Mouse (Mus musculus) kidney, postnatal 0 days (tissue): ENCODE results near the gene Crxos. TPM values are rescaled to one million over a fixed set of nuclear protein-coding genes. Genes with fewer than 3 reads are reported as not detected.
"Not testable (repeated sequence)": the region's sequence is repeated elsewhere in the genome, so short reads cannot be mapped to it uniquely, and the experiment has no call there.

Experiments used
- ATAC-seq: fragments of 200-750 bp; cut with Nextera tagmentation; replicated peaks from 2 replicates; pipeline ENCODE4 v1.8.0; 2017; ENCODE audit warnings: low read depth, moderate number of reproducible peaks, moderate TSS enrichment, moderate library complexity; ENCODE audit not compliant: low FRiP score
- DNase-seq: peaks from one replicate; pipeline ENCODE4 v3.0.0-alpha.2; 2016; ENCODE audit warnings: low spot score
- H3K27ac ChIP-seq: fragments of 300-500 bp; sonication (generic); 2 replicates; pipeline ENCODE4 v1.5.1; 2014; ENCODE audit warnings: mild to moderate bottlenecking
- H3K27me3 ChIP-seq: fragments of 300-500 bp; sonication (generic); 2 replicates; pipeline ENCODE4 v1.6.1; 2014; ENCODE audit warnings: low read length, mixed read lengths; ENCODE audit not compliant: insufficient read depth
- H3K36me3 ChIP-seq: fragments of 300-500 bp; sonication (generic); 2 replicates; pipeline ENCODE4 v1.6.1; 2014; ENCODE audit warnings: low read length, mixed read lengths; ENCODE audit not compliant: insufficient read depth
- H3K4me1 ChIP-seq: fragments of 300-500 bp; sonication (generic); replicated peaks from 2 replicates; pipeline ENCODE4 v1.6.1; 2014; ENCODE audit warnings: antibody characterized with exemption, low read length, mixed read lengths; ENCODE audit not compliant: insufficient read depth
- H3K4me2 ChIP-seq: fragments of 300-500 bp; sonication (generic); 2 replicates; pipeline ENCODE4 v1.6.1; 2014; ENCODE audit warnings: mild to moderate bottlenecking, low read length, moderate library complexity, mixed read lengths
- H3K4me3 ChIP-seq: fragments of 300-500 bp; sonication (generic); replicated peaks from 2 replicates; pipeline ENCODE4 v1.5.1; 2014; ENCODE audit warnings: low read depth, low read length
- H3K9ac ChIP-seq: fragments of 300-500 bp; sonication (generic); 2 replicates; pipeline ENCODE4 v1.6.1; 2014; ENCODE audit warnings: low read depth, low read length
- H3K9me3 ChIP-seq: fragments of 300-500 bp; sonication (generic); replicated peaks from 2 replicates; pipeline ENCODE4 v1.6.1; 2016; ENCODE audit warnings: low read length, inconsistent platforms, mixed read lengths
- CTCF ChIP-seq: IDR thresholded peaks from 2 replicates; pipeline ENCODE4 v1.5.1; 2016; ENCODE audit warnings: antibody characterized with exemption, low read depth, mild to moderate bottlenecking, moderate library complexity
- WGBS: fragments of 180-500 bp; shearing (Covaris S2); extraction: QIAGEN DNeasy Blood & Tissue Kit; methylation state at CpG from one replicate; pipeline ENCODE4 v1.1.7; 2014; 5-methylcytosine and 5-hydroxymethylcytosine counted together
- polyA plus RNA-seq: library from polyadenylated mRNA; unstranded; fragments of >200 nt; fragmentation: Nextera tagmentation; extraction: Ambion mirVana; gene quantifications from 2 replicates; pipeline ENCODE4 v1.2.1, GENCODE M21; 2015

Gene Crxos
- polyA plus RNA-seq, 1 experiment from 2014 or later = not detected

DNA sequence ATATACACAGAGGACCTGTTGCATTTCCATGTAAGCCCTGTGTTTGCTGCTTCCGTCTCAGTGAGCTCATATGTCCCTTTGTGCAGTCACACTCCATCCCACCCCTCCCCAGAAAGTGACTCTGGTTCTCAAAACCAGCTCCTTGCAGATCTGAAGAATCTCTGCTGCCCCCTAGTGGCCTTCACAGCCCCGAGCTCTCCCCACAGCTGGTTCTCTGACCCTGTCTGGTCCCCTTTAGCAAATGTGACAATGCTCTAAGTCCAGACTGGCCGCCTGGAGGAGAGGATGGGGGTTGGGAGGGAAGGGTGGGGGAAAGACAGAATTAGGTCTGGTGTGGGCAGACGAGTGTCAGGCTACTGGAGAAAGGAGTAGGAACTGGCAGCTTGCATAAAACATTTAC is 29.8 kb downstream of the Crxos start:
- H3K27me3 ChIP-seq = no peaks in the 10 kb centered on the region
- DNase-seq (peak; percentile 90), ATAC-seq (peak; percentile 74)
- H3K27ac ChIP-seq = no peak overlapping the region
- H3K9ac ChIP-seq = no peak overlapping the region
- TF ChIP-seq CTCF = peak; percentile 86
- no peaks in the 10 kb centered on the region for H3K36me3 ChIP-seq
- no peaks in the 10 kb centered on the region for H3K4me1 ChIP-seq
- H3K4me3 ChIP-seq = no peak overlapping the region
- H3K9me3 ChIP-seq = no peaks in the 10 kb centered on the region
- WGBS = 0% methylated on average over 4 of the region's 4 CpGs
- H3K4me2 ChIP-seq = no peak overlapping the region

DNA sequence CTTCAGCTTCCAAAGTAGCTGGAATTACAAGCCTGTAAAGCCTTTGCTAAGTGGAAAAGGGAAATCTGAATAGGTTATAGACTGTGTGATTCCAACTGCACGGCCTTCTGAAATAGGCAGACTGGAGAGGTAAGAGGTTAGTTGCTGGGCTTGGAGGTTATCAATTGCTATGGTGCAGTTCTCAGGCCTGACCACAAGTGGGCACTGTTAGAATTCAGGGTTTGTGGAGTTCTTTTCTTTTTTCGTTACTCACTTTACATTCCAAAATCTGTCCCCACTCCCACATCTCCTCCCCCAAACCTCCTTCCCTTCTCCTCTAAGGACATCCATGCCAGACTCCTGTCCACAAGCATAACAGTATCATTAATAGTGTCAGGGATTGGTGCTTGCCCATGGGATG is 31.8 kb downstream of the Crxos start:
- no peaks in the 10 kb centered on the region for H3K9me3 ChIP-seq
- H3K27me3 ChIP-seq = no peaks in the 10 kb centered on the region
- 36% methylated on average over 2 of the region's 2 CpGs for WGBS
- H3K36me3 ChIP-seq = peaks cover 7% of the 10 kb centered on the region; the same call in 1 of the 2 replicates
- no peak overlapping the region for H3K27ac ChIP-seq
- TF ChIP-seq CTCF = peak; percentile 84
- DNase-seq (peak; percentile 70), ATAC-seq (no peak)
- H3K4me3 ChIP-seq = no peak overlapping the region
- H3K4me1 ChIP-seq = no peaks in the 10 kb centered on the region
- no peak overlapping the region for H3K9ac ChIP-seq
- H3K4me2 ChIP-seq = no peak overlapping the region

DNA sequence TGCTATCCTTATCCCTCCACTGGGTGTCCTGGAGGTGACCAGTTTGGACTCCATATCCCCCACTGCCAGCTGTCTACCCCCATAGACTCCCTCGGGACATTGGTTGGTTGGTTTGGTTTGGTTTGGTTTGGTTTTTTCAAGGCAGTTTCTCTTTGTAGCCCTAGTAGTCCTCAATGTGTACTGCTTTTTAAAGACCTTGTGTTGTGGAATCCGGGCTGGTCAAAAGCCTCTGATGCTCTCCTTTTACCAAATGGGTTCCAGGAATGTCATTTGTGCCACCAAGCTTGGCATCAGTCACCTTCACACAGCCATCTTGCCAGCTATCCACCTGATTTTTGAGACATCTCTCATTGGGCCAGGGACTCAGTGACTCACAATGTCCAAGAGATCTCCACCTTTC is 32.3 kb downstream of the Crxos start:
- Histone ChIP-seq H3K9ac (no peak overlapping the region), H3K27ac (no peak overlapping the region), H3K4me2 (no peak overlapping the region), H3K36me3 (peaks cover 12% of the 10 kb centered on the region; the same call in 1 of the 2 replicates), H3K4me1 (no peaks in the 10 kb centered on the region), H3K27me3 (no peaks in the 10 kb centered on the region), H3K9me3 (no peaks in the 10 kb centered on the region), H3K4me3 (no peak overlapping the region)
- WGBS = 87% methylated on average over 2 of the region's 2 CpGs
- DNase-seq (no peak), ATAC-seq (no peak)
- TF ChIP-seq CTCF = no peak

DNA sequence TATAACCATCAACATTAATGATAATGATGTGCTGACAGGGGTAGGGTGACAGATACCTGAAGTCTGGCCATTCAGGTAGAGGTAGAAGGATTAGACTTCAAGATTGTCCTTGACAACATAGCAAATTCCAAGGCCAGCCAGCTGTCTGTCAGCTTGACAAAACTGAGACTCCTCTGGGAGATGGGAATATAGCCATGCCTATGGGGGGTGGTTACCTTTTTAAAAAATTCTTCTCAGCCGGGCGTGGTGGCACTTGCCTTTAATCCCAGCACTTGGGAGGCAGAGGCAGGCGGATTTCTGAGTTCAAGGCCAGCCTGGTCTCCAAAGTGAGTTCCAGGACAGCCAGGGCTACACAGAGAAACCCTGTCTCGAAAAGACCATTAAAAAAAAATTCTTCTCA is 33.3 kb downstream of the Crxos start:
- not testable (repeated sequence) for H3K4me1 ChIP-seq, ATAC-seq, DNase-seq, H3K4me3 ChIP-seq, H3K9me3 ChIP-seq, H3K9ac ChIP-seq, H3K4me2 ChIP-seq, H3K27me3 ChIP-seq, H3K27ac ChIP-seq
- H3K36me3 ChIP-seq = peaks cover 16% of the 10 kb centered on the region; the same call in 1 of the 2 replicates
- 87% methylated on average over 4 of the region's 4 CpGs for WGBS

DNA sequence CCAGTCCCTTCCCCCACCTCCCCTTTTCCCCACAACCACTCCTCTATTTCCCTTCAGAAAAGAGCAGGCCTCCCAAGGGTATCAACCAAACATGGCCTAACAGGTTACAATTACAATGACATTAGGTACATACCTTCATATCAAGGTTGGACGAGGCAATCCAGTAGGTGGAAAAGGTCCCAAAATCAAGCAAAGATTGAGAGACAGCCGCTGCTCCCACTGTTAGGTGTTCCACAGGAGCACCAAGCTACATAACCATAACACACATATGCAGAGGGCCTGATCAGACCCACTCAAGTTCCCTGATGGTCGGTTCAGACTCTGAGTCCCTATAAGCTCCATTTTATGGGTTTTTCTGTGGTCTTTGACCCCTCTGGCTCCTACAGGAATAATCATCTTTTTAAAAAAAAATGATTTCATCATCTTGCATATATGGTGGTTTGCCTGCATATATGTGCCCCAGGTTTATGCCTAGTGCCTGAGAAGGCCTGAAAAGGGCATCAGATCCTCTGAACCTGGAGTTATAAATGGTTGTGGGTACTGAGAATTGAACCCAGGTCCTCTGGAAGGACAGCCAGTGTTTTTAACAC is 33.8 kb downstream of the Crxos start:
- no peak overlapping the region for H3K9ac ChIP-seq
- DNase-seq (no peak), ATAC-seq (no peak)
- H3K27me3 ChIP-seq = no peaks in the 10 kb centered on the region
- peaks cover 9% of the 10 kb centered on the region for H3K4me1 ChIP-seq
- H3K4me3 ChIP-seq = no peak overlapping the region
- peaks cover 16% of the 10 kb centered on the region; the same call in 1 of the 2 replicates for H3K36me3 ChIP-seq
- no peak for TF ChIP-seq CTCF
- H3K4me2 ChIP-seq = no peak overlapping the region
- 80% methylated on average over 3 of the region's 3 CpGs for WGBS
- no peak overlapping the region for H3K27ac ChIP-seq
- H3K9me3 ChIP-seq = no peaks in the 10 kb centered on the region

DNA sequence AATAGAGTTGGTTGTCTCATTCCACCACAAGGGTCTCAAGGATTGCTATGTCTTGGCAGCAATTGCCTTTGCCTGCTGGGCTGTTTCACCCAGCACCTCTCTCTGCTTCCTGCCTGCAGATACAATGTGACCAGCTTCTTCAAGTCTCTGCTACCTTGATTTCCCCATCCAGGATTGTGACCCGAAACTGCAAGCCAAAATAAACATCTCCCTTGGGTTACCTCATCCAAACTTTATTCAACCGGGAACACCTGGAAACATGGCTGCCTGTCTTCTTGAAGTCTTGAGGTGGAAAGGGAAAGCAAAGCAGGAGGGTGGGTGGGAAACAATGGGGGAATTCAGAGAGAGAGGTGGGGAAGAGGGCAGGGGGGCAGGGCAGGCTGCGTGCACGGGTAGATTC is 34.6 kb downstream of the Crxos start:
- ATAC-seq = no peak
- Histone ChIP-seq H3K36me3 (peaks cover 16% of the 10 kb centered on the region; the same call in 1 of the 2 replicates), H3K9me3 (no peaks in the 10 kb centered on the region), H3K4me3 (no peak overlapping the region), H3K27me3 (no peaks in the 10 kb centered on the region), H3K4me2 (no peak overlapping the region), H3K4me1 (peaks cover 10% of the 10 kb centered on the region), H3K27ac (no peak overlapping the region), H3K9ac (no peak overlapping the region)
- 72% methylated on average over 4 of the region's 4 CpGs for WGBS
- TF ChIP-seq CTCF = no peak
- DNase-seq = no peak

DNA sequence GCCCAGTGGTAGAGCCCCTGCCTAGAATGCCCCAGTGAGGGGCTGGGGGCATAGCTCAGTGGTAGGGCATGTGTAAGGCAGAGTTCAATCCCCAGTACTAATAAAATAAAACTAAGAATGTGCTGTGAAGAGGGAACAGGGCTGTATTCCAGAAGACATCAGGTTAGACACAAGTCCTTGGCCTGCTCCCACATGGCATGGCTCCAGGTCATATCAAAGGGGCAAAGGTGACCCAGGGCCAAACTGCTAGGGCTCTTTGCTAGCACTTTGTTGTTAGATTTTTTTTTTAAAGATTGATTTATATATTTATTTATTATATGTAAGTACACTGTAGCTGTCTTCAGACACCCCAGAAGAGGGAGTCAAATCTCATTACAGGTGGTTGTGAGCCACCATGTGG is 36.0 kb downstream of the Crxos start:
- Histone ChIP-seq H3K27ac (no peak overlapping the region), H3K4me3 (no peak overlapping the region), H3K36me3 (peaks cover 16% of the 10 kb centered on the region; the same call in 1 of the 2 replicates), H3K27me3 (no peaks in the 10 kb centered on the region), H3K4me2 (no peak overlapping the region), H3K9ac (no peak overlapping the region), H3K4me1 (peaks cover 10% of the 10 kb centered on the region), H3K9me3 (no peaks in the 10 kb centered on the region)
- ATAC-seq (no peak), DNase-seq (no peak)
- no peak for TF ChIP-seq CTCF
